Mouse (Mus musculus) left cerebral cortex, adult 9 months (tissue): ENCODE measurements around the gene Dst.

Source experiments
- DNase-seq, 2 experiments: peaks; one replicate each; pipeline ENCODE4 v3.0.0; 2022; ENCODE audit warnings: low spot score in 2 of 2

Dst gene

GRCm38 (mm10) chr1:34023154-34023553 lies 115.1 kb downstream of the Dst start:
- DNase-seq = no peak

- DNase-seq = no peak
Measured at GRCm38 (mm10) chr1:34025879-34026278, 117.9 kb downstream of the Dst start.

DNA sequence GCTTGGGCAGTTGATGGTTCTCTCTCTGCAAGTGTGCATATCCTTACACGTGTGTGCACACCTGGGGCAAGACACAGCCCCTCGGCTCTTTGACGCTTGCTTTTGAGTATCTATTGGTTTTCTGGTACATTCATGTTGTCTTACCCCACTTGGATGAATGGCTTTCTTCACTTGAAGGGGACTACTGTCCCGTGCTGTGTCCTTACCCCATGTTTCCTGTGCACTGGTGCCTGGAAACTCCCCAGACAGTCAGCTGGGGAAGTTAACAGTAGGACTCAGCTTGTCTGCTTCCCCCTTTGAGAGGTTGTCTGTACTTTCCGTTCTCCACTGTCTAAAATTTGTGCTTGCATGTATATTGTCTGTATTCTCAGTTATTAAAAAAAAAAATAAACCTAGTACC lies 120.7 kb downstream of the Dst start:
- DNase-seq = no peak

GRCm38 (mm10) chr1:34030330-34031021 lies 122.5 kb downstream of the Dst start:
- no peak for DNase-seq

DNA sequence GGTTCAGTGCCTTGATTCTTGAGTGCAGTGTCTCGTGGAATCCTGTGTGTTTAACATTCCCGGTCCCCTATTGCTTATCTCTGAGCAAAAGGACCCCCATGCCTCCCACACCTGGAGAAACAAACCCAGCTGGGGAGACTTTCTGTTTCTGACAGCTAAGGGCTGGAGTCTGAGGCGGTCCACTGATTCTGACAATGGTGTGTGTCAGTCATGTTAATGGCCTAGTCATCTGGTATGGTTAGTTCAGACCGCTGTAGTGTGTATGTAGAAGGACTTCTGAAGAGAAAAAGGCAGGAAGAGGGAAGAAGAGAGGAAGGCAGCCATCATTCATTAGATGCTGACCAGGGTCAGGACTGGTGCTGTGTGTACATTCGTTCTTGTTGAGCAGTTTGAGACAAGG lies 125.0 kb downstream of the Dst start:
- no peak for DNase-seq

DNA sequence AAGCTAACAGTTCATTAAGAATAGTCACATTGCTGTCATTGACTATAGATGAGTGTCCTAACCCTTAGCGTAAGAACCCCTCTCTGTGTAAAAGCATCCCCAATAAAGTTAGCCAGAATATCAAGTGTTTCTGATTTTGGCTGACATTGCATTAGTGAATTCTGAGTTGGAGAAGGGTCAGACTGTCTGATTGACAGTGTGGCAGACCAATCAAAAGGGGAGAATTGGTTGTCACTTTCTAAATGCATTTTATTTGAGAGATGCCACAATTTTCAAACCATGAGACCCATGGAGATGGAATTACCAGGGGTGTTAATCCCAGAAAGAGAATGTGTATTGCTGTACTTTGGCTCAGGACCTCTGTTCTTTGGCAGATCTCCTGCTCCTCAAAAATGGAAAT lies 125.5 kb downstream of the Dst start:
- DNase-seq = no peak

DNA sequence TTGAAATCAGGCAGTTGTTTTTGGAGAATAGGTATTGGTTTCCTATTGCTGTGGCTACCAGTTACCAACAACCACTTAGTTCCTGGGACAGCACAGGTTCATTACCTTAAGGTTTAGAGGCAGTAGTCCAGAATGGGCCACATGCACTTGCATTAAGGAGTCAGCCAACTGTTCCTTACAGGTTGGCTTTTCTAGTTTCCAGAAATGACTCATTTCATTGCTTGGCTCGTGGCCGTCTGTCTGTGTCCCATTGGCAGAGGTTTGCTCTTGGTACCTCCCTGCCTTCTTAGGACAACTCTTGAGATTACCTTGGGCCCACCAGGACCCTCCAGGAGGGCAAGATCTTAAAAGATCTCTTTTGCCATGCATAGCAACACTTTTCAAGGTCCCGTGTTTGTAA lies 125.9 kb downstream of the Dst start:
- DNase-seq = no peak

- no peak for DNase-seq
Measured at GRCm38 (mm10) chr1:34036111-34036510, 128.1 kb downstream of the Dst start.

GRCm38 (mm10) chr1:34038571-34038970 lies 130.5 kb downstream of the Dst start:
- DNase-seq = no peak

GRCm38 (mm10) chr1:34040049-34040448 lies 132.0 kb downstream of the Dst start:
- no peak for DNase-seq

DNA sequence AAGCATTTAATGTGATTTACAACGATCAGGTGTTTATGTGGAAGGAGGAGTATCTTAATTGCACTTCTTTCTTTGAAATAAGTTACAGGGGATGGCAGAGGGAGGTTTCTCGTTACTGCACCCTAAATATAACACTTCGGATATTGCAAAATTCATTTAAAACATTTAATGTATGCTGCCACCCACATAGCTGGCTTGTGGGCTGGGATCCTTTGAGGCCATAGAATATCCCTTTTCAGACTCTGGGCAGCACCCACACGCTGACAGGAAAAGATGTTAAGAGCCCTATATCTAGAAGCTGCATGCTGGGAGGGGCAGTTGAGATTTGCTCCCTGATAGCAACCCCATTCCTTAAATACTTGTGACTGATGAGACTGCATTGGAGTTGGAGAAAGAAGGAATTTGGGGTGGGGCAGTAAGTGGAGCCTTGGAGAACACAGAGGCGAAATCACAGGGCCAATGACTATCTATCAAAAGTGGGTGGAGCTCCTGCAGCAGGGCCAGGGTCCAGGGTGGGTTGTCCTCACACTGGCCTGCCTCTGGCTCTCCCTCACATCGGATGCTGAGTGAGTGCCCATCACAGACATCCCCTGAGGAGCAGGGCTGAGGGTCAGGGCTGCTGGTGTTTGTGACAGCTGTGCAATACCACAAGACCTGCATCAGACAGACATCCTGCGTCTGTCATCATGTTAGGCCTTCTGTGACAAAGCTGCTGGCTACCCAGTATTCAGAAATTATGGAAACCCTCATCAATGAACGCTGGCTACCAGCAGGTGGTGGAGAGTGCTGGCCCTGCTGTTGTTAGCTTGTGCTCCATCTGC lies 133.1 kb downstream of the Dst start:
- DNase-seq = peak in 1 of 2 experiments; percentile 45

- no peak for DNase-seq
Measured at GRCm38 (mm10) chr1:34042299-34042698, 134.3 kb downstream of the Dst start.

DNA sequence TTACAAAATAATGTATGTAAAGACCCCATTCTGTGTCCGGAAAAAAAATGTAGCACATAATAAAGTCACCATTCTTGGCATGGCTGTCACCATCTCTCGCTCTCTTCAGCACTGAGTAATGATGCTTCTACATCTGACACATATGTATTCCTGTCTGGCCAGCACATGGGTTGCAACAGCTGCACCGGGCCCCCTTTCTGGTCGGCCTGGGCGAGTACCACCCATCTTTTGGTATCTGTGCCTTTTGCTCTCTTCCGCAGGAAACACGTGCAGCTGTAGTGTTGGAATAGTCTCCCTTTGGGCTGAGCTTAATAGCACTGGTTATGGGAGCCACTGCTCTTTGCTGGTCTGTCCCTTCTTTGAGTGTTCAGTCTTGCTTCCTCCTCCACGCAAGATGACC lies 135.3 kb downstream of the Dst start:
- DNase-seq = no peak

DNA sequence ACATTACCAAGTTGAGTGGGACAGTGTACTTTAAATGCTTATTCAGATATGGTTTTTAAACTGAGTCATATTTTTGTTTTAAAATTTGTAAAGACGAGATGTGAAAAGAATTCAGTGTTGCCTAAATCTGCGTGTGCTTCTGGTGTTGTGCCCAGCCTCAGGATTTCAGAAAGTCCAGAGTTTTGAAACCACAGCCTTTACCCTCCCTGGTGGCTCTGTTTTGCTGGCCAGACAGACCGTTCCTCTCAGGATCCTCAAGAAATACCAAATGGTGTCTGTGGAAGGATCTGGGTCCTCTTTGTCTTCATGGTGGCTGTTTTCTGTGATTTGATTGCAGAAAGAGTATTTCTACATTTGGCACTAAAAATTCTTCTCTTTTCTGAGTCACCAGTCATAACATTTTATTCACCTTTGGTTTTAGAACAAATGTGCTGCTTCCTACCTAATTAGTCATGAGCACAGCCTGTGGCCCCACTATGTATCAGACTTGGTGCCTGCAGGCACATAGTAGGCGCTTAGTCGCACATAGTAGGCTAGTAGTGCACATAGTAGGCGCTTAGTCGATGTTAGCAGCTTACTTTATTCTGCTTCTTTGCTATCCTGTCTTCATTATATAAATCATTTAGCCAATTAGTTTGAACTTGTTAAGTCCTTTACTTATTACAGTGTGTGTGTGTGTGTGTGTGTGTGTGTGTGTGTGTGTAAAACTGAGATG lies 136.0 kb downstream of the Dst start:
- DNase-seq = no peak

DNA sequence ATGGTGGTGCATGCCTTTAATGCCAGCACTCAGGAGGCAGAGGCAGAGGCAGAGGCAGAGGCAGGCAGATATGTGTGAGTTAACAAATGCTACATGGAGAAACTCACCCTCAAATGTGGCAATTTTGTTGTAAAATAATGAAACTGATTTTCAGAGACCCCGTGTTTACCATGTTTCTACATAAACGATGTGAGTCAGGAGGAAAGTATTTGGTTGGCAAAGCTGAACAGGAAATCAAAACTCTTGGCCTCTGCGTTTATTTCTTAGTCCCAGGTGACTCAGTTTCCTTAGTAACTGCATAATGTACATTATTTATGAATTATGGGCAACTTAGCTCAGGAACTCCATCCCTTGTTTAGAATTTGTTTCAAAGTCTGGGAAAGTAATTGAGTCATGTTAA lies 136.7 kb downstream of the Dst start:
- no peak for DNase-seq

GRCm38 (mm10) chr1:34047285-34047684 lies 139.3 kb downstream of the Dst start:
- no peak for DNase-seq

GRCm38 (mm10) chr1:34051251-34051650 lies 143.2 kb downstream of the Dst start:
- DNase-seq = no peak

DNA sequence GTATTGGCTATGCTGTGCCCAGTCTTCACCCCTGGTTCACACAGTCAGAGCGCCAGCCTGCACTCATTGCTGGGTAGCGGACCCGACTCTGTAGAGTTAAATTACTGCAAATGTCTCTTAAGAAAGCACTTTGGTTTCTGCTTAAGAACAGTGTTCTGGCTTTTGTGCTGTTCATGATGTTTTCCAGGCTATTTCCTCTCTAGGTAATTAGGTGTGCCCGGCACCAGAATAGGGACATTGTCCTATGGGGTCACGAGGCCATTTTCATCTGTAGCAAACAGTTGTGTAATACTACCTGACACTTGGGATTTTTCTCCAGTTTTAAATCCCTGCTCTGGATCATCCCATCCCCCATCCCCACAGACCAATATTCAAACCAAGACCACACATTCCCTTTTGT lies 144.4 kb downstream of the Dst start:
- DNase-seq = no peak

GRCm38 (mm10) chr1:34054970-34055369 lies 146.9 kb downstream of the Dst start:
- no peak for DNase-seq

- DNase-seq = no peak
Measured at GRCm38 (mm10) chr1:34056658-34057057, 148.6 kb downstream of the Dst start.

DNA sequence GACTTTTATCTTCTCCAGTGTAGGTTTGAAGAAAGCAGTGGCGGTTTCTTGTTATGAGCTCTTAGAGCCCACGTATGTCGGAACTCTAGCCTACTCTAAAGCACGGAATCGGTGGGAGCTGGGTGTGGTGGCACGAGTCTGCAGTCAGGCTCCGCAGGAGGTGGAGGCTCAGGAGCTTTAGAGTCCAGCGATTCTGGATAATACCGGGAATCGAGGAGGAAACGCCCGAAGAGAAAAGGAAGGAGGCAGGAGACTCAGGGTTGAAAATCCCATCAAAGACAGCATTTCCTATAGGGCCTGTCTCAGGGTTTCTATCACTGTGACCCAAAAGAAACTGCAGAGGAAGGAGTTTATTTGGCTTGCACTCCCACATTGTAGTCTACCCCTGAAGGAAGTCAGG lies 151.2 kb downstream of the Dst start:
- no peak for DNase-seq

DNA sequence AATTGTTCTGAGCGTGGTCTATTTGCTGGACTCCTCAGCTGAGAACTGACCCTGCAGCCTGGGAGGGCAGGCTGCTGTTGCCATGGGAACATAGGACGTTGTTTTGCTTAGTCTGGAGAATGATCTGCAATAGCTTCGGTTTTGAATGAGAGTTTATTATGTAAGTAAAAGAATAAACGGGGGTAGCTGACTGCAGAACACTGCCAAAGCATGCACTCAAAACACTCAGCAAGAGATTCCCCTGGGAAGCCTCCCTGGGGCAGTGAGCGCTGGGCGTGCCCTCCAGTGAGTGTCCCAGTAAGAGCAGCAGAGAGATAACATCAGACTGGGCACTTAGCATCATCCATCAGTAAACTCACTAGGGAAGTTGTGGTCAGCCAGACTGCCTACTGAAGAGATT lies 152.4 kb downstream of the Dst start:
- peak in 1 of 2 experiments; percentile 39 for DNase-seq

DNA sequence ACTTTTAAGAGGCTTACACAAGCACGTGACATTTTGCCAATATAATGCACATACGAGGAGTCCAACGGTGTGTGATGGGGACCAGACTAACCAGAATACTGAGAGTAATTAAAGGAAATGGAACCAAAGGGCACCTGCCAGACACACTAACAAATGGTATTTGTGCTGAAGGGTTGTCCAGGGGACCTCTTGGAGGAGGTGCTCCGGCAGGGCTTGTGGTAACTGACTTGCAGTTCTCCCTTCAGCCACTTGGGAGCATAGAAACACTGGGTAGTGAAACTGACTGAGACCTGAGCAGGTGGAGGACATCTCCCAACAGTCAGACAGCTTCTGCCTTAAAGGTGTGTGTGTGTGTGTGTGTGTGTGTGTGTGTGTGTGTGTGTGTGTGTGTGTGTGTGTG lies 153.1 kb downstream of the Dst start:
- DNase-seq = peak in 1 of 2 experiments; percentile 75
